Mouse (Mus musculus) kidney, embryonic 15.5 days (tissue): ENCODE results near the gene Pcgf5. TPM values are rescaled to one million over a fixed set of nuclear protein-coding genes. Genes with fewer than 3 reads are reported as not detected.

Experiments used
- ATAC-seq: fragments of 200-750 bp; cut with Nextera tagmentation; replicated peaks from 2 replicates; pipeline ENCODE4 v1.8.0; 2017; ENCODE audit warnings: moderate TSS enrichment; ENCODE audit not compliant: low FRiP score
- H3K27ac ChIP-seq: fragments of 300-500 bp; sonication (generic); 2 replicates; pipeline ENCODE4 v1.5.1; 2015; ENCODE audit warnings: mild to moderate bottlenecking, inconsistent platforms
- H3K27me3 ChIP-seq: fragments of 300-500 bp; sonication (generic); 2 replicates; pipeline ENCODE4 v1.6.1; 2015; ENCODE audit warnings: inconsistent platforms
- H3K36me3 ChIP-seq: fragments of 300-500 bp; sonication (generic); 2 replicates; pipeline ENCODE4 v1.6.1; 2015; ENCODE audit warnings: inconsistent platforms
- H3K4me1 ChIP-seq: fragments of 300-500 bp; sonication (generic); 2 replicates; pipeline ENCODE4 v1.6.1; 2015; ENCODE audit warnings: inconsistent platforms
- H3K4me2 ChIP-seq: fragments of 300-500 bp; sonication (generic); 2 replicates; pipeline ENCODE4 v1.6.1; 2015; ENCODE audit warnings: moderate library complexity, mild to moderate bottlenecking, inconsistent platforms
- H3K4me3 ChIP-seq: fragments of 300-500 bp; sonication (generic); replicated peaks from 2 replicates; pipeline ENCODE4 v1.5.1; 2015; ENCODE audit warnings: mild to moderate bottlenecking, inconsistent platforms
- H3K9ac ChIP-seq: fragments of 300-500 bp; sonication (generic); 2 replicates; pipeline ENCODE4 v1.6.1; 2015; ENCODE audit warnings: mild to moderate bottlenecking, inconsistent platforms
- H3K9me3 ChIP-seq: fragments of 300-500 bp; sonication (generic); replicated peaks from 2 replicates; pipeline ENCODE4 v1.6.1; 2016; ENCODE audit warnings: inconsistent platforms
- WGBS: fragments of 180-500 bp; shearing (Covaris S2); methylation state at CpG from one replicate; pipeline ENCODE4 v1.1.7; 2015; ENCODE audit warnings: mixed read lengths; 5-methylcytosine and 5-hydroxymethylcytosine counted together
- polyA plus RNA-seq: library from polyadenylated mRNA; unstranded; fragments of >200 nt; fragmentation: Nextera tagmentation; extraction: Ambion mirVana; gene quantifications from 2 replicates; pipeline ENCODE4 v1.2.1, GENCODE M21; 2015

The Pcgf5 gene
- polyA plus RNA-seq, 1 experiment from 2014 or later = 8.7 TPM

DNA sequence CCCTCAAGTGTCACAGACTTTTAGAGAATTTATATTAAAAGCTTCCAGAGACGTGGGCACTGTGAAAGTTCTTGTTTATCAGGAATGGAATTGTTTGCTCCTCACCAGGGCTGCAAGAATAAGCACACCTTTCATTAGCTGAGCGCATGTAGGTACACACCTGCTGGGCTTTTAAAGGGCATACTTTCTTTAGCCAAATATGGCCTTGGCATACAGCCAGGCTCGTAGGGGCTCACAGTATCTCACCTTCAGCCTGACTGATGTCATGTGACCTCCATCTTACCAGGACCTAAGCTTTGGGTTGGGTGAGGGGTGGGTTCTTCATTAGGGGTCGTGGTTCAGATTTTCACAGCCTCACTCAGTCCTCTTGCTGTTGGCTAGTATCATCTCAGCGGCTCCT, 149.6 kb downstream of the Pcgf5 start:
- ATAC-seq = no peak
- 77% methylated on average over 5 of the region's 5 CpGs for WGBS
- Histone ChIP-seq H3K4me3 (no peak overlapping the region), H3K4me2 (no peak overlapping the region), H3K36me3 (no peaks in the 10 kb centered on the region), H3K9ac (no peak overlapping the region), H3K9me3 (no peaks in the 10 kb centered on the region), H3K4me1 (no peaks in the 10 kb centered on the region), H3K27me3 (no peaks in the 10 kb centered on the region), H3K27ac (no peak overlapping the region)

DNA sequence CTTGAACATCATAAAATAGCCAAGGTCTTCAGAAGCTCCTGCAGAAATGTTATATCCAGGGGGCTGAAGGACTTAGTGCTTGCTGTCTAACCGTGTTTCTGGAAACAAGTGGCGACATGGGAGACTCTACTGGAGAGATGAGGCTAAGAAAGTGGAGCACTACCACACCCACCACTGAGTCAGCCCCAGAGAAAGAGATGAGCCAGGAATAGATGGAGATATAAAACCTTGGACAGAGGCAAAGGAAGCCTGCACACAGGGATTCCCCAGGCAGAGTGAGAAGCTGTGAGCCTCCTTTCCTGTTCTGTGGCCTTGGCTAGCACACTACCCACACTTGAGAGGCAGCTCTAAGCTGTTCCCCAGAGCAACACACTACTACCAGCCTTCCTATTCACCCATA, 156.6 kb downstream of the Pcgf5 start:
- Histone ChIP-seq H3K4me3 (no peak overlapping the region), H3K9ac (no peak overlapping the region), H3K9me3 (no peaks in the 10 kb centered on the region), H3K27me3 (no peaks in the 10 kb centered on the region), H3K27ac (no peak overlapping the region), H3K4me1 (no peaks in the 10 kb centered on the region), H3K4me2 (no peak overlapping the region), H3K36me3 (no peaks in the 10 kb centered on the region)
- WGBS = 85% methylated on average over 2 of the region's 2 CpGs
- ATAC-seq = no peak

Other genes with a start within 250 kb of the Pcgf5 start
- gene Ankrd1, start 228.2 kb upstream of the Pcgf5 start, polyA plus RNA-seq = 0.51 and 0.71 TPM in 2 replicates
- 2.2 and 2.9 TPM in 2 replicates for gene Hectd2, start 206.3 kb downstream of the Pcgf5 start, polyA plus RNA-seq